Mouse (Mus musculus): ENCODE measurements around the gene Svs5. TPM values are rescaled to one million over a fixed set of nuclear protein-coding genes. Genes with fewer than 3 reads are reported as not detected.

Svs5 gene
- polyA plus RNA-seq, 1 experiment from 2014 or later = not detected

DNA sequence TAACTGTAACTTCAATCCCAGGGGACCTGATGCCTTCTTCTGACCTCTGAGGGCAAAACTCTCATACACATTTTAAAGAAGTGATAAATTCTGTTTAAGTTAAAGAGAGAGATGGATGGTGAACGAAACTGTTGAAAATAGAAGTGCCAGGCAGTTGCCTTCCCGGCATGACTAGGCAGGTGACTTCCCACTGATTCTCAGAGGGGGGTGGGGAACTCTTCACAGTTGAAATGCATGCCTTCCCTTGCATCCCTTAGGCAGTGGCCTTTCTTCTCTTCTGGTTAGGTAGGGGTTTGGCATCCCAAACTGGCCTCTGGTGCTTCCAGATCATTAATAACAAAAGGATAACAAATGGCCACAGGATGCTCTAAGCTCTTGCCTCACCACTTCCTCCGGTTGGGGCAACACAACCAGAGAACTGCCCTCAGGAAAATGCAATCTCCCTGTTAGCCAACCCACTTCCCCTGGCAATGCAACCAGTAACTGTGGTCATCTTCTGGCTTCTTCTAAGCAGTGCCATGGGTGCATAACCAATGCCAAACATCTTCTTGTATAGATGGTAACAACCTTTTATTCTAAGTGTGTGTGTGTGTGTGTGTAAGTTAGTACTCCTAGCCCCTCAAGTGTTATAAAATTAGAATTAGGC, 40.0 kb downstream of the Svs5 start:
- no peak overlapping the region for H3K4me2 ChIP-seq (ENCODE audit: low read length)
- H3K9me3 ChIP-seq (ENCODE audit: control insufficient read depth, low read length) = no peaks in the 10 kb centered on the region
- H3K27ac ChIP-seq (ENCODE audit: low read depth, low read length) = no peak overlapping the region
- no peaks in the 10 kb centered on the region for H3K36me3 ChIP-seq (ENCODE audit: control insufficient read depth, insufficient read depth, low read length)
- no peak overlapping the region for H3K9ac ChIP-seq (ENCODE audit: low read depth, low read length)
- no peak for ATAC-seq
- no peaks in the 10 kb centered on the region for H3K4me1 ChIP-seq (ENCODE audit: control insufficient read depth, insufficient read depth, low read depth, low read length)
- H3K4me3 ChIP-seq (ENCODE audit: low read length) = no peak overlapping the region
- 38% methylated on average over 3 of the region's 3 CpGs for WGBS
- H3K27me3 ChIP-seq (replicated peaks; ENCODE audit: control insufficient read depth, insufficient read depth, low read length) = no peaks in the 10 kb centered on the region

DNA sequence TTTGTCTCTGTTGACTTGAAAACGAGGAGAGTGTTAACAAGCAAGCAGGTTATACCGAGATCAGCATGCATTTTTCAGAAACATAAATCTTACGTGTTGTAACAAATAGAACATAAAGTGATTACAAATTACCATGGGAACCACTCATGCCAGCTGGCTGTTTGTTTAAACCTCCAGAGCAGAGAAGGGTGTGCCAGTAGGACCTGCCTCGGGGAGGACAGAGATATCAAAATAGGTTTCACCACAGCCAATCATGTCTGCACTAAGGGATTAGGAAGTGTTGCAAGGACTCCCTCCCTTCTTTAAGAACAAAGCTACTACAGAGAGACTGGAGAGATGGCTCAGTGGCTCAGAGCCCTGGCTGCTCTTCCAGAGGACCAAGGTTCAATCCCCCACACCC, 40.6 kb downstream of the Svs5 start:
- Histone ChIP-seq H3K27ac (ENCODE audit: low read depth, low read length) (no peak overlapping the region), H3K9ac (ENCODE audit: low read depth, low read length) (no peak overlapping the region), H3K4me3 (ENCODE audit: low read length) (no peak overlapping the region), H3K9me3 (ENCODE audit: control insufficient read depth, low read length) (no peaks in the 10 kb centered on the region), H3K36me3 (ENCODE audit: control insufficient read depth, insufficient read depth, low read length) (no peaks in the 10 kb centered on the region), H3K4me2 (ENCODE audit: low read length) (no peak overlapping the region), H3K27me3 (replicated peaks; ENCODE audit: control insufficient read depth, insufficient read depth, low read length) (no peaks in the 10 kb centered on the region), H3K4me1 (ENCODE audit: control insufficient read depth, insufficient read depth, low read depth, low read length) (no peaks in the 10 kb centered on the region)
- WGBS = 54% methylated on average over 4 of the region's 4 CpGs
- no peak for ATAC-seq

GRCm38 (mm10) chr2:164377478-164378426, 45.2 kb downstream of the Svs5 start:
- Histone ChIP-seq H3K9me3 (ENCODE audit: control insufficient read depth, low read length) (no peaks in the 10 kb centered on the region), H3K9ac (ENCODE audit: low read depth, low read length) (no peak overlapping the region), H3K36me3 (ENCODE audit: control insufficient read depth, insufficient read depth, low read length) (no peaks in the 10 kb centered on the region), H3K4me3 (ENCODE audit: low read length) (no peak overlapping the region), H3K4me2 (ENCODE audit: low read length) (no peak overlapping the region), H3K27me3 (replicated peaks; ENCODE audit: control insufficient read depth, insufficient read depth, low read length) (no peaks in the 10 kb centered on the region), H3K27ac (ENCODE audit: low read depth, low read length) (no peak overlapping the region), H3K4me1 (ENCODE audit: control insufficient read depth, insufficient read depth, low read depth, low read length) (no peaks in the 10 kb centered on the region)
- ATAC-seq = no peak
- WGBS = 91% methylated on average over 15 of the region's 15 CpGs

GRCm38 (mm10) chr2:164381726-164382125, 49.2 kb downstream of the Svs5 start:
- WGBS = 77% methylated on average over 8 of the region's 8 CpGs
- Histone ChIP-seq H3K4me3 (ENCODE audit: low read length) (no peak overlapping the region), H3K9ac (ENCODE audit: low read depth, low read length) (no peak overlapping the region), H3K4me1 (ENCODE audit: control insufficient read depth, insufficient read depth, low read depth, low read length) (peaks cover 7% of the 10 kb centered on the region), H3K9me3 (ENCODE audit: control insufficient read depth, low read length) (no peaks in the 10 kb centered on the region), H3K27me3 (replicated peaks; ENCODE audit: control insufficient read depth, insufficient read depth, low read length) (no peaks in the 10 kb centered on the region), H3K36me3 (ENCODE audit: control insufficient read depth, insufficient read depth, low read length) (no peaks in the 10 kb centered on the region), H3K4me2 (ENCODE audit: low read length) (no peak overlapping the region), H3K27ac (ENCODE audit: low read depth, low read length) (no peak overlapping the region)
- ATAC-seq = no peak

DNA sequence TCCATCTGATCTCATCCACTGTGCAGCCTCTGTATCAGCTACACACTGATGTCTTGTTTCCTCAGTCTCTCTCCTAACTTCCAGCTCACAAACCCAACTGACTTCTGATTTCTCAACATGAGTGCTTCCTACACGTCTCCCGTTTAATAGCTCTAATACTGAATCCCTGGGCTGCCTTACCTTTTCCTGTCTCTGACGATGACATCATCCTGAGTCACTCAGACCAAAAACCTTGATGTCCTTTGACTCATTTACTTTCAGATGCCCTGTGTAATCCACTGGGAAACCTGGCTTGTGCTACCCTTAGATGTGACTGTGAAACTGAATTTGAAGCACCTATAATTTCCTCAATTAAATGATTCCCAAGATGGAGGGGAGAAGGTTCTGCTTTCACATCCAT, 50.4 kb downstream of the Svs5 start:
- no peaks in the 10 kb centered on the region for H3K36me3 ChIP-seq (ENCODE audit: control insufficient read depth, insufficient read depth, low read length)
- no peak overlapping the region for H3K27ac ChIP-seq (ENCODE audit: low read depth, low read length)
- no peak overlapping the region for H3K4me2 ChIP-seq (ENCODE audit: low read length)
- H3K9me3 ChIP-seq (ENCODE audit: control insufficient read depth, low read length) = no peaks in the 10 kb centered on the region
- H3K27me3 ChIP-seq (replicated peaks; ENCODE audit: control insufficient read depth, insufficient read depth, low read length) = peaks cover 3% of the 10 kb centered on the region; the same call in 1 of the 2 replicates
- no peak overlapping the region for H3K4me3 ChIP-seq (ENCODE audit: low read length)
- H3K9ac ChIP-seq (ENCODE audit: low read depth, low read length) = no peak overlapping the region
- H3K4me1 ChIP-seq (ENCODE audit: control insufficient read depth, insufficient read depth, low read depth, low read length) = peaks cover 7% of the 10 kb centered on the region
- 88% methylated on average over 3 of the region's 3 CpGs for WGBS
- no peak for ATAC-seq

Small RNAs within 50 kb of the gene (microRNA-seq; reads per million reads assigned to microRNA genes)
- gene Mir7678 = not detected

Other genes with a start within 250 kb of the Svs5 start
- 2.4 and 3.1 TPM in 2 replicates for gene Kcns1, start 161.6 kb upstream of the Svs5 start, polyA plus RNA-seq (2015; fragmentation: Nextera tagmentation; extraction: Ambion mirVana)
- gene Wfdc5, start 150.0 kb upstream of the Svs5 start, polyA plus RNA-seq (2015; fragmentation: Nextera tagmentation; extraction: Ambion mirVana) = not detected in 2 replicates
- gene Wfdc12, start 142.1 kb upstream of the Svs5 start, polyA plus RNA-seq (2015; fragmentation: Nextera tagmentation; extraction: Ambion mirVana) = not detected in 2 replicates
- not detected in 2 replicates for gene Wfdc15a, start 132.6 kb upstream of the Svs5 start, polyA plus RNA-seq (2015; fragmentation: Nextera tagmentation; extraction: Ambion mirVana)
- not detected in 2 replicates for gene Wfdc15b, start 111.1 kb upstream of the Svs5 start, polyA plus RNA-seq (2015; fragmentation: Nextera tagmentation; extraction: Ambion mirVana)
- not detected in 2 replicates for gene Svs2, start 94.3 kb upstream of the Svs5 start, polyA plus RNA-seq (2015; fragmentation: Nextera tagmentation; extraction: Ambion mirVana)
- gene Svs3b, start 76.1 kb upstream of the Svs5 start, polyA plus RNA-seq (2015; fragmentation: Nextera tagmentation; extraction: Ambion mirVana) = not detected in 2 replicates
- gene Svs4, start 54.3 kb upstream of the Svs5 start, polyA plus RNA-seq (2015; fragmentation: Nextera tagmentation; extraction: Ambion mirVana) = not detected in 2 replicates
- gene Svs3a, start 43.5 kb upstream of the Svs5 start, polyA plus RNA-seq (2015; fragmentation: Nextera tagmentation; extraction: Ambion mirVana) = not detected in 2 replicates
- not detected in 2 replicates for gene Svs6, start 16.0 kb upstream of the Svs5 start, polyA plus RNA-seq (2015; fragmentation: Nextera tagmentation; extraction: Ambion mirVana)
- gene Slpi, start 56.4 kb downstream of the Svs5 start, polyA plus RNA-seq (2015; fragmentation: Nextera tagmentation; extraction: Ambion mirVana) = 0.66 and 0.75 TPM in 2 replicates
- 0.06 and 0.15 TPM in 2 replicates for gene Rbpjl, start 70.4 kb downstream of the Svs5 start, polyA plus RNA-seq (2015; fragmentation: Nextera tagmentation; extraction: Ambion mirVana)
- 3.8 TPM in 2 replicates for gene Matn4, start 72.4 kb downstream of the Svs5 start, polyA plus RNA-seq (2015; fragmentation: Nextera tagmentation; extraction: Ambion mirVana)
- gene Sdc4, start 111.1 kb downstream of the Svs5 start, polyA plus RNA-seq (2015; fragmentation: Nextera tagmentation; extraction: Ambion mirVana) = 13.0 and 15.3 TPM in 2 replicates
- 89.7 and 95.6 TPM in 2 replicates for gene Sys1, start 124.2 kb downstream of the Svs5 start, polyA plus RNA-seq (2015; fragmentation: Nextera tagmentation; extraction: Ambion mirVana)
- 4.1 and 12.3 TPM in 2 replicates for gene Gm20458, start 128.2 kb downstream of the Svs5 start, polyA plus RNA-seq (2015; fragmentation: Nextera tagmentation; extraction: Ambion mirVana)
- not detected in 2 replicates for gene Trp53tg5, start 141.0 kb downstream of the Svs5 start, polyA plus RNA-seq (2015; fragmentation: Nextera tagmentation; extraction: Ambion mirVana)
- gene Dbndd2, start 153.4 kb downstream of the Svs5 start, polyA plus RNA-seq (2015; fragmentation: Nextera tagmentation; extraction: Ambion mirVana) = 23.8 and 27.3 TPM in 2 replicates
- gene Pigt, start 164.8 kb downstream of the Svs5 start, polyA plus RNA-seq (2015; fragmentation: Nextera tagmentation; extraction: Ambion mirVana) = 97.7 and 101 TPM in 2 replicates
- 2.9 TPM in 2 replicates for gene Wfdc2, start 229.7 kb downstream of the Svs5 start, polyA plus RNA-seq (2015; fragmentation: Nextera tagmentation; extraction: Ambion mirVana)
- gene Spint3, start 240.7 kb downstream of the Svs5 start, polyA plus RNA-seq (2015; fragmentation: Nextera tagmentation; extraction: Ambion mirVana) = not detected in 2 replicates